Mouse (Mus musculus) myocyte (in vitro differentiated cells): ENCODE data around the gene Gm20521.

Source experiments
- POLR2A ChIP-seq: IDR thresholded peaks from one replicate; pipeline ENCODE4 v1.6.1; 2011; ENCODE audit warnings: low read depth, mild to moderate bottlenecking, control low read depth, moderate library complexity; ENCODE audit not compliant: insufficient read length
- POLR2AphosphoS2 ChIP-seq: IDR thresholded peaks from one replicate; pipeline ENCODE4 v1.6.1; 2011; ENCODE audit warnings: low read depth, control low read depth; ENCODE audit not compliant: insufficient read length
- REST ChIP-seq: IDR thresholded peaks from one replicate; pipeline ENCODE4 v1.6.1; 2011; ENCODE audit warnings: mild to moderate bottlenecking, control low read depth, moderate library complexity; ENCODE audit not compliant: insufficient read depth, insufficient read length

DNA sequence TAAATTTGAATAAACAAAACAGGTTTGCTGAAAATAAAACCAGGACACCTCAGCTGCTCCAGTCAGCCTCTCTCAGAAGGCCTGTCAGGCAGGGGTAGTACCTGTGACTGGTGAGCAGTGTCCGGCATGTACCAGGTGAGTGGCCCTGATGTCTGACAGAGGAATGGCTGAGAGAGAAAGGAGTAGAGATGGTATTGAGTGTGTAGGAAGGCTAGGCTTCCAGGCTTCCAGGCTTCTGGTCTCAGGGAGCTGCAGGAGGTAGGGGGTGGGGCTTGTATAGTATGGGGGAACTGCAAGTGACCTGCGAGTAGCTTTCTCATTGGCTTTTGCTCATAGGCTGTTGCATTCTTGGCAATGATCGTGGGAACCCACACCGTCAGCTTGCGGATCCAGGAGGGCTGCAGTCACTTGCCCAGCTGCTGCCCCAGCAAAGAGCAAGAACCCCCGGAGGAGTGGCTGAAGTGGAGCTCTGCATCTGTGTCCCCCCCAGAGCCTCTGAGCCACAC, 49.5 kb downstream of the Gm20521 start, which contains the start of gene Il25:
- TF ChIP-seq POLR2A (no peak), REST (no peak), POLR2AphosphoS2 (no peak)
